Mouse (Mus musculus) C2C12 (cell line): ENCODE data around the gene Apip.

Experiments used
- CEBPB ChIP-seq: IDR thresholded peaks from one replicate; pipeline ENCODE4 v1.6.1; 2011; ENCODE audit warnings: low read depth, mild to moderate bottlenecking, control low read depth, moderate library complexity
- CTCF ChIP-seq: IDR thresholded peaks from one replicate; pipeline ENCODE4 v1.5.1; 2011; ENCODE audit not compliant: control insufficient read depth, insufficient read depth, insufficient read length
- FOSL1 ChIP-seq: IDR thresholded peaks from one replicate; pipeline ENCODE4 v1.8.0; 2011; ENCODE audit warnings: mild to moderate bottlenecking, low read length; ENCODE audit not compliant: poor library complexity, insufficient read depth, severe bottlenecking
- MAX ChIP-seq: IDR thresholded peaks from one replicate; pipeline ENCODE4 v1.6.1; 2011; ENCODE audit warnings: mild to moderate bottlenecking, control low read depth
- MYOD1 ChIP-seq: IDR thresholded peaks from one replicate; pipeline ENCODE4 v1.6.1; 2011; ENCODE audit warnings: low read depth; ENCODE audit not compliant: control insufficient read depth, insufficient read length
- MYOG ChIP-seq: IDR thresholded peaks from one replicate; pipeline ENCODE4 v1.6.1; 2011; ENCODE audit not compliant: control insufficient read depth, insufficient read length; ENCODE audit errors: extremely low read depth
- USF1 ChIP-seq: IDR thresholded peaks from one replicate; pipeline ENCODE4 v1.6.1; 2011; ENCODE audit warnings: low read depth, mild to moderate bottlenecking, control low read depth, moderate library complexity

DNA sequence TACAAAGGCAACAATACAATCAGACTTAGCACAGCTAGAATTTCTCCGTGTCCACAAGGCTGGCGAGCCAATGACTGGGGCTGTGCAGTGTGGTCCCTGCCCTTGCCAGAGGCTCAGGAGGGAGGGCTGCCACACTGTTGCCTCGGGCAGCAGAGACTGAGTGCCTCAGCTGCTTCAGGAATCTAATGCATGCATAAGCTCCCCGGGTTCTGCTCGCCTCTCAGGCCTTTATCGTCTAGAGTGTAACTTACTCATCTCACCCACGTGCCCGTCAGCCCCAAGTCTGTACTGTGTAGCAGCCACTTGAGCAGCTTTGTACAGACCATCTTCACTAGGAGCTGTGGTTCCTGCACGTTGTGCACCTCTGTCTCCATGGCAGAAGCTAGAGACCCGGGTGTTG lies 12.2 kb downstream of the Apip start:
- TF ChIP-seq CTCF (no peak), MYOD1 (no peak), MAX (no peak), MYOG (no peak), USF1 (no peak), CEBPB (no peak), FOSL1 (no peak)
